Mouse (Mus musculus): ENCODE data around the gene Elof1.
"Not testable (repeated sequence)": the region's sequence is repeated elsewhere in the genome, so short reads cannot be mapped to it uniquely, and the experiment has no call there.

Gene Elof1

GRCm38 (mm10) chr9:22087034-22087618 is 29.8 kb downstream of the Elof1 start:
- no peak for DNase-seq

DNA sequence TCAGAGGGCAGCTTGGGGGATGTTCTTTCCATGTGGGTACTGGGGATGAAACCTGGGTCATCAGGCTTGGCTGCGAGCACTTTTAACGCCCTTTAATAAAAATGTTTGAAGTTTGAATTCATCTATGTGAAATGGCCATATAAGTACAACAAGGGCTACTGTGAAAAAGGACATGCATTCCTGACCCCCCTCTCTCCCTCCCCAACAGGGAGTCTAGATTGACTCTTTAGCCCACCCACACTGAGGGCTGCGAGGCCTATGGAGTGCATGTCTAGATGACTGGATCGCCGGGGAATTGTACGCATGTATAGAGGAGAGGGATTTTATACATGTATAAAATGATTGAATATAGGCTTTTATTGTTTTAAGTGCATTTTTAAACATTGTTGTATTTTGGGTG is 31.0 kb downstream of the Elof1 start:
- DNase-seq = no peak

GRCm38 (mm10) chr9:22085022-22085834 is 31.7 kb downstream of the Elof1 start, which contains the start of gene Ecsit:
Gene Ecsit, minus strand, starts transcription at chr9:22085438.
- DNase-seq = peak; percentile 97 to 98

DNA sequence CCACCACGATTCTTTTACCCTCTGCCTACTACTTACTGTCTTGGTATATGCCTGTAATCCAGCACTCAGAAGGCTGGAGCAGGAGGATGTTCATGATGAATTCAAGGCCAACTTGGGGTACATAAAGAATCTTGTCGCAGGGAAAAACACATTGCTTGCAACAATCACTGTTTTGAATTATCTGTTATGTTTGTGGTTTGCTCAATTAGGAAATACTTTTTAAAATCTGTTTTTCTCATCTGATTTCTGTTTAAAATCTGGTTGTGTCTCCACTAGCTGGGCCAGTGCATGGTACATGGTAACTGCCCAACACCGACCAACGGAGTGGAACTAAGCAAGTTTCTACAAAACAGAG is 32.3 kb downstream of the Elof1 start:
- no peak for DNase-seq

GRCm38 (mm10) chr9:22076223-22076622 is 40.7 kb downstream of the Elof1 start:
- DNase-seq = no peak

DNA sequence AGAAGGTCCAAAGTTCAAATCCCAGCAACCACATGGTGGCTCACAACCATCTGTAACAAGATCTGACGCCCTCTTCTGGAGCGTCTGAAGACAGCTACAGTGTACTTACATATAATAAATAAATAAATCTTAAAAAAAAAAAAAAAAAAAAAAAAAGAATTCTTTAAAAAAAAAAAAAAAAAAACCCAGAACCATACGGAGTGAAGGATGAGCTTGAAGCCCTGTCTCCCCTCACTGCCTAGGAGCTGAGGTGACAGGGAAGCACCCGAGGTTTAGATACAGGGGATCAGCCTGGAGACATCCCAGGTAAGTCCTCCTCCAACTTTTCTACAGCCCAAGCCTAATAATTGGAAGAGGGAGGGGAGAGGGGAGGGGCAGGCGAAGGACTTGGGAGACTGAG is 41.2 kb downstream of the Elof1 start:
- DNase-seq = not testable (repeated sequence)

DNA sequence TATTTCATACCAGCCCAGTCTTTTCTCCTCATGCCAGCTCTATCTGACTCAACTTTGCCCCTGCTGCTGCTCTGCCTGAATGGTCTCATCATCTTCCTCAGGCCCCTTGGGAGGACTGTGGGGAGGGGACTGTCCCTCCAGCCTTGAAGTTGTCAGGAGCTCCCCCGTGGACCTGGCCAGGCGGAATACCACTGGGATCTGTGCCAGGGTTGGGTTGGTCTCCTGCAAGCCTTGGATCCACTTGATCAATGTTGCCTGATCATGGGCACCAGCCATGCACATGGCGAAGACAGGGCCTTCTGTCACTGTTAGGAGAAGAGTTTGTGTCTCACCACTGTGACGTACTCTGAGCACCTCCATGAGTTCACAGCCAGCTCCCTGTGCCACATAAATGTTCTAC is 44.7 kb downstream of the Elof1 start:
- DNase-seq = no peak

- DNase-seq = peak; percentile 98
Measured at GRCm38 (mm10) chr9:22070791-22071573, 46.0 kb downstream of the Elof1 start, which contains the start of the genes Gm49318 and Zfp653. Gene Gm49318, minus strand, starts transcription at chr9:22071259. Gene Zfp653, minus strand, starts transcription at chr9:22071376.

GRCm38 (mm10) chr9:22069881-22070553 is 47.0 kb downstream of the Elof1 start:
- DNase-seq = no peak

- DNase-seq = no peak
Measured at GRCm38 (mm10) chr9:22067195-22067594, 49.8 kb downstream of the Elof1 start.

DNA sequence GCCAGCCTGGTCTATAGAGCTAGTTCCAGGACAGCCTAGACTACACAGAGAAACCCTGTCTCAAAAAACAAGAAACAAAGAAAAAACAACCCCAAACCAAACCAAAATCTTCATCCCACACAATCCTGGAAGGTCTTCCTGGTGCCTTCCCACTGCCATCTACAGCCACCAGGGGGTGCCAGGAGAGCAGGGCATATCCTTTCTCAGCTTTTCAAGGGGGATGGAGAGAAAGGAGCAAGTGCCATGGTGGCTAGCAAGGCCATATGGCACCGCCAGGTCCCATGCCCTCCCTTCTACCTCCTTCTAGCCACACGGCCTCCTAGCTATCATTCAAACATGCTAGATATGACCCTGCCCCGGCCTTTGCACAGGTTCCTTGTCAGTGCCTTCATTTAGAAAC is 50.5 kb downstream of the Elof1 start:
- DNase-seq = peak in 1 of 2 experiments; percentile 71

DNA sequence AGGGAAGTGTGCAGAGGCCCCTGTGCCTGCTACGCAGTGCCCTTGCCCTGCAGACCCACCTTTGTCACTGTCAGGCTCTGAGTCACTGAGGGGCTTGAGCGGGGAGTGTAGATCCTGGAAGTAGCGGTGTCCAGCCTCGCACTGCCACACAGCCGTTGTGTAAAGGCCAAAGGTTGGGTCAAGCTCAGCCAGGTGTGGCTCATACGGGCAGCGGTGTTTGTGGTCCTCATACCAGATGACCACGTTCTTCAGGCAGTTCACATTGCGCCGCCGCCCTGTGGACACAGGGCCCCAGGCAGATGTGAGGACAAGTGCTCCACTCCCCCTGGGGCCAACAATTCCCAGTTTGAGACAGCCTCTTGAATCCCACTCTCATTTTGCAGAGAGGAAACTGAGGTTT is 51.3 kb downstream of the Elof1 start:
- no peak for DNase-seq

DNA sequence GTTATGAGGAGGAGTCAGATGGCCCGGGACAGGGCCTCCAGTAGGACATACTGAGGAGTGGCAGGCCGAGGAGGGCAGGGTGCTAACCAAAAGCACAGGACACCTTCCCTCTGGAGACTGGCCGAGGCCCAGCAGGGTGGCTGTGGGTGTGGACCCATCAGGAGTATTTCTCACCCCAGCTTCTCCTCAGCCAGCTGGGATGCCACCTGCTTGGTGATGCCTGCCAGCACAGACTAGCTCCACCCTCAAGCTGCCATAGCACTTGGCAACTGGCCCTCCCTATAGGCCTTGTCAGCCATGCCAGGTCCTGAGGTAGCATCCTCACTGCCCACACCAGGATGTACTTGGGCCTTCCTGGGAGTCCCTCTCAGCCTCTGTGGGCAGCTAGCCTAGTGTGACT is 52.6 kb downstream of the Elof1 start:
- DNase-seq = no peak

All from kidney, adult 8-10 months (tissue).